Mouse (Mus musculus) layer of hippocampus, postnatal 10 days (tissue): ENCODE results near the gene Atp9a. TPM values are rescaled to one million over a fixed set of nuclear protein-coding genes. Genes with fewer than 3 reads are reported as not detected.
A peak's percentile ranks its signal among the peaks of the same experiment; 100 is the strongest.

Experiments used
- DNase-seq, 2 experiments: peaks; one replicate each; pipeline ENCODE4 v3.0.0; 2021; ENCODE audit warnings: low spot score in 2 of 2
- microRNA-seq, 2 experiments: library from miRNA; unstranded; fragments of <30 nt; microRNA quantifications; one replicate each; pipeline ENCODE4 v1.2.0; 2021
- total RNA-seq, 2 experiments: library from RNA; stranded (reverse); gene quantifications; 2 replicates each; pipeline ENCODE4 v1.2.3; 2021

Atp9a gene
- total RNA-seq, 2 experiments from 2014 or later, result 426 to 444 TPM

GRCm38 (mm10) chr2:168604655-168605070 lies 137.5 kb downstream of the Atp9a start:
- DNase-seq, result no peak

- no peak for DNase-seq
These were observed 139.8 kb downstream of the Atp9a start for GRCm38 (mm10) chr2:168602387-168602741.

- DNase-seq, result peak; percentile 78 to 83
These were observed 140.5 kb downstream of the Atp9a start, which contains the start of gene Nfatc2 for GRCm38 (mm10) chr2:168601491-168602386. Nfatc2 (minus strand) TSS chr2:168601657.

GRCm38 (mm10) chr2:168600750-168601490 lies 141.3 kb downstream of the Atp9a start:
- DNase-seq, result peak; percentile 53 to 73

- DNase-seq, result no peak
These were observed 146.5 kb downstream of the Atp9a start for GRCm38 (mm10) chr2:168595693-168596092.

- DNase-seq, result no peak
These were observed 148.5 kb downstream of the Atp9a start for GRCm38 (mm10) chr2:168593676-168594075.

- DNase-seq, result no peak
These were observed 149.2 kb downstream of the Atp9a start for GRCm38 (mm10) chr2:168593004-168593403.

GRCm38 (mm10) chr2:168591076-168591475 lies 151.1 kb downstream of the Atp9a start:
- DNase-seq, result no peak

- no peak for DNase-seq
These were observed 151.7 kb downstream of the Atp9a start for GRCm38 (mm10) chr2:168590556-168590955.

GRCm38 (mm10) chr2:168590168-168590551 lies 152.0 kb downstream of the Atp9a start:
- no peak for DNase-seq

- DNase-seq, result no peak
These were observed 152.6 kb downstream of the Atp9a start for GRCm38 (mm10) chr2:168589368-168590167.

- peak; percentile 41 to 52 for DNase-seq
These were observed 153.4 kb downstream of the Atp9a start for GRCm38 (mm10) chr2:168588591-168589367.

GRCm38 (mm10) chr2:168587159-168587558 lies 155.1 kb downstream of the Atp9a start:
- no peak for DNase-seq

GRCm38 (mm10) chr2:168586512-168586911 lies 155.7 kb downstream of the Atp9a start:
- DNase-seq, result no peak

GRCm38 (mm10) chr2:168584857-168585256 lies 157.4 kb downstream of the Atp9a start:
- DNase-seq, result no peak

Small RNAs within 50 kb of the gene (microRNA-seq; reads per million reads assigned to microRNA genes)
- gene Mir7004, result 11.6 to 13.0 reads per million in 2 experiments

Other genes with a start within 250 kb of the Atp9a start
- gene Nfatc2, start 140.8 kb downstream of the Atp9a start, total RNA-seq, result 10 to 100 TPM; 18.6 to 20.5 TPM
- under 1 TPM; 0.13 to 0.23 TPM for gene Sall4, start 25.5 kb upstream of the Atp9a start, total RNA-seq
- gene Zfp64, start 213.2 kb upstream of the Atp9a start, total RNA-seq, result 10 to 100 TPM; 19.3 to 19.8 TPM